Mouse (Mus musculus) C2C12 (cell line): ENCODE data around the gene Snu13.

Source experiments
- CEBPB ChIP-seq: IDR thresholded peaks from one replicate; pipeline ENCODE4 v1.6.1; 2011; ENCODE audit warnings: low read depth, mild to moderate bottlenecking, control low read depth, moderate library complexity
- CTCF ChIP-seq: IDR thresholded peaks from one replicate; pipeline ENCODE4 v1.5.1; 2011; ENCODE audit not compliant: control insufficient read depth, insufficient read depth, insufficient read length
- MAX ChIP-seq: IDR thresholded peaks from one replicate; pipeline ENCODE4 v1.6.1; 2011; ENCODE audit warnings: mild to moderate bottlenecking, control low read depth
- USF1 ChIP-seq: IDR thresholded peaks from one replicate; pipeline ENCODE4 v1.6.1; 2011; ENCODE audit warnings: low read depth, mild to moderate bottlenecking, control low read depth, moderate library complexity

- no peak for TF ChIP-seq CTCF
- no peak for TF ChIP-seq CEBPB
- TF ChIP-seq USF1: no peak
- TF ChIP-seq MAX: no peak
These were observed 30.6 kb downstream of the Snu13 start for GRCm38 (mm10) chr15:82016830-82017229.
